Mouse (Mus musculus) left cerebral cortex, adult 18-20 months (tissue): ENCODE measurements around the gene Kctd20. TPM values are rescaled to one million over a fixed set of nuclear protein-coding genes. Genes with fewer than 3 reads are reported as not detected.
"Not testable (repeated sequence)": the region's sequence is repeated elsewhere in the genome, so short reads cannot be mapped to it uniquely, and the experiment has no call there.

Experiments
- DNase-seq, 2 experiments: peaks; one replicate each; pipeline ENCODE4 v3.0.0; 2021 to 2022; ENCODE audit warnings: low spot score in 2 of 2, mixed read lengths in 1 of 2
- total RNA-seq, 2 experiments: library from RNA; stranded (reverse); gene quantifications; 2 replicates each; pipeline ENCODE4 v1.2.3; 2021

Kctd20 gene
- total RNA-seq, 2 experiments from 2014 or later: 67.7 to 71.2 TPM

DNA sequence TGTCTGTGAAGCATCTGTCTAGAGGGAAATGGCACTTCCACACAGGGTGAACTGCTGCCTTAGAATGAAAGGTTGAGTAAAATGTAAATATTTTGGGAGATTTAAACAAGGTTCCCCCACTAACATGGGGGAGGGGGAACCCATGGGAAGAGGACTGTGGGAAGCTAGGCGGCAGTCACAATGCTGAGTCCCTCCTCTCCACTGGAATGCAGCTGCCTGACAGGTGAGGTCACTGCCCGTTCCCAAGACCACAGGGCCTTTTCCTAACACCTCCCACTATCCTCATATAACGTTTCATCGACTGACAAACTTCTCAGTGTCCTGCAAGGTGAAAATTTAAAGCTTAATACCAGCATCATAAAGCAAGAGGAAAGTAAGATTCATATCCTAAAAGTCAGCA is 30.8 kb downstream of the Kctd20 start:
- DNase-seq: no peak

DNA sequence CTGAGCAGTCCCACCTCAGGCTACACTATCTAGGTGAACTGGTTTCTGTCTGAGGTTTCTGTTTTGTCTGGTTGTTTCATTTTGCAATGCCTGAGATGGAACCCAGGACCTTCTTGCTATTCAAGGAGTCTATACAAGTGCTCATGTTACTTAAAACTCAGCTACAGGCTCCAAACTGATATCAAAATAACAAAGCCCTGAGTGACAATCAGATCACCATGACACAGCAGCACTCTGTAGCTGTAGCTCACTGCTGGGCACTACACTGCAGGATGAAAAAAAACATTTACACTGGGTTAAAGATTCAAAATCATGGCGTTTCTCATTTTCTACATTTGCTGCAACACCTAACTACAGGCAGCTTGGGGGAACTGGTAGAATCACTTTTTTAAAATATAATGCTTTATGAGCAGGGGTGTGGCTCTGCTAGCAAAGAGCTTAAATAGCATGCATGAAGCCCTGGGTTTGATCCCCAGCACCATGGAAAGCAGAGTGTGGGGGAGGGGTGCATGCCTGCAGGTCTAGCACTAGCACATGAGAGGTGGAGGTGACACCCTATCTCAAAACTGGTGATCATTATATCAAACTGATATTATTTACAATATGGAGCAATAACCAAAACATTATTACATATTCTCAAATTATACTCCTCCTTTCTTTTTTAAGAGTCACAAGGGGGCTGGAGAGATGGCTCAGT is 33.1 kb downstream of the Kctd20 start:
- DNase-seq: no peak

DNA sequence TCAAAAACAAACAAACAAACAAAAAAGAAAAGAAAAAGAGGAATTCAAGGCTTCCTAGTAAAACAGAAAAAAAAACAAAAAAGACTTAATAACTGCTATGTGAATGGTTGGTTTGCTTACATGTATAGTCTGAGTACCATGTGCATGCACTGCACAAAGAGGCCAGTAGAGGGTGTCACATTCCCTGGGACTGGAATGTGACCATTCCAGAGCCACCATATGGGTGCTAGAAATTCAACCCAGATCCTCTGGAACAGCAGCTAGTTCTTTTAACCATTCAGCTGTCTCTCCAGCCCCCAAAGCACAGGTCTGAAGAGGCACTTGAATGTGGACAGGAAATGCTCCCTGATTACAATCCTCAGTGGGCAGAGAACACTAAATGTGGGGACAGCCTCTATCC is 35.1 kb downstream of the Kctd20 start:
- no peak for DNase-seq

DNA sequence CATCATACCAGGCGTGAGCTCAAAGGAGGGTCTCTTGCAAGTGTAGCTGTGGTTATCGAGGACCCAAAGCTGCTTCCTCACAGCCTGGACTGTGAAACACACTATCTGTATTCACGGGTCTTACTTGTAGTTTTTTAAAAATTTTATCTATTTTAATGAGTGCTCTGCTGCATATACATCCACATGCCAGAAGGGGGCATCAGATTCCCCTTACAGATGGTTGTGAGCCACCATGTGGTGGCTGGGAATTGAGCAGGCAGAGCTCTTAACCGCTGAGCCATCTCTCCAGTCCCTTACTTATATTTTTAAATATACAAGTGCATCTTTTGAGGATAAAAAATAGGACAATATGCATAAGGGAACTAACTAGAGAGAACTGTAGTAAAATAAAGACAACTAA is 36.0 kb downstream of the Kctd20 start:
- peak; percentile 30 to 31 for DNase-seq

DNA sequence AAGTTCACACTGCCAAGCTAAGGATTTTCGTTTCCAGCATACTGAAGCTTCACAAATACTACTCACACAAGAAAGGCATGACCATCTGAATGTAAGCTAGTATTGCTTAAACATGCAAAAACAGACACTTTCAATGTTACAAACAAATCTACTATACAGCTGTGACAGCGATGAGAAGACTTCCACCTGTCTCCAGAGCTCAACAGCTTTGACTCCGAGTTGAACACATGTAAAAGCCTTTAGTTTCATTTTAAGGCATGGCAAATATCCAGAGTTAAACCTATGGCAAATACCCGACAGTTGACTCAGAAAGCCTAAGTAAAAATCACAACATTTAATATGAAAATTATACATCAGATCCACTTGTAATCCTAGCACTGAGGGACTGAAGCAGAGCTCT is 36.5 kb downstream of the Kctd20 start:
- no peak for DNase-seq

DNA sequence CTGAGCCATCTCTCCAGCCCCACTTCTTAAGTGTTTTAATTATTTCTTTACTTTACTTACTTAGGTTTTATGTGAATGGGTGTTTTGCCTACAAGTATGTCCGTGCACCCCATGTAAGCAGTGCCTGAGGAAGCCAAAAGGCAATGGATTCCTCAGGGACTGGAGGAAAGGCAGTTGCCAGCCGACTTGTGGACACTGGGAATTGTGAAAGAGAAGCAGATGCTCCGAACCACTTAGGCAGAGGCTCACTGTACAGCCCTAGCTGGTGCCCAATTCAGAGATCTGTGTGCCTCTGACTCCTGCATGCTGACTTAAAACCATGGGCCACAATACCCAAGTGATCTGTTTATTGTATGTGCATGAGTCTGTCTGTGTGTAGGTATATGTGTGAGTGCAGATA is 37.2 kb downstream of the Kctd20 start:
- DNase-seq: no peak

DNA sequence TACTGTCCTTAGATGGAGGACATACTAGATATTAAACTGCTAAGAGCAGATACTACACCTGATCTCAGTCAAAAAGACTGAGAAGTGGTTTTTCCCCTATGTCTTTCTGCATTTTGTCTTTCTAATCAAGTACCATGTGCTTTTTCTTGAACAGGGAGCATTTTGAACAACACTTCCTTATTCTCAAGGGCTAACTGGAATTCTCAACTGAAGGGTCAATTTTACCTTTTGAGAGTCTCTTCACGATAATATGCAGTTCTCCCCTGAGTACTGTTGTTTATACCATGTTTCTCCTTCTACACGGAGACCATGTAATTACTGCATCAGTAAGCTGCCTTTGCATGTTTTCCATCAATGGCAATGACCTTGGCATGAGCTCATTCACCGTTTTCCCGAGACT is 38.3 kb downstream of the Kctd20 start:
- no peak for DNase-seq

DNA sequence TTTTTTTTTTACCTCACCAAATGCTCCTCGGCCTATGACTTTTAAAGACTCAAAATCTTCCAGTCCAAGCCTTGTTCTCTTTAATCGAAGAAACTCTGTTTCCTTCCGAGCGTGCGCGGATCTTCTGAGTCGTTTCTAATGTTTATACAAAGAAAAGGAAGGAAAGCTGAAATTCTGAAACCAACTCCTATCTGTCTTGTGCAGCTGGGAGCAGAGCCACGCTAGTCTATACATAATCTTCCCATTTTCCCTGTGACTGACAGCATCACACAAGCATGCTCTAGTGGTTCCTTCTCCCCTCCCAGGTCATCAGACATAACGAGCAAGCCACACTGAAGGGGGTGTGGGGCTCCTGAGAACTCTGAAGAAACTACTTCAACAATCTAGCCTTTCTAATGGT is 39.5 kb downstream of the Kctd20 start:
- DNase-seq: no peak

DNA sequence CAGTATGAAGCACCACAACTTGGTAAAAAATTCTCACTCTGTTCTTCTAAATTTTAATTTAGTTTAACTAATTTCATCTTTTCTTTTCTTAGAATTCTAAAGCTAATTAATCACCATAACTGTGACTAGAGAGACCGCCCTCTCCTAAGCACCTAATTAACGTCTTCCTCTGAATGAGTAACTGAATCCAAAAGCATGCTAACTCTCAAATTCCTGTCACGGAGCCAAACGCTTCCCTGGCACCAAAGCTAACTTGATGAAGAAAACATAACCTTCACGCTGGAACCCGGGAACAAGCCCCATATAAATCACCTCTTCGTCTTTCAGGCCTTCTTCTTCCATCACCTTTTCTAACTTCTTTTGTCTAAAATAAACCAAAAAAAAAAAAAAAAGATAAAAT is 40.4 kb downstream of the Kctd20 start:
- peak; percentile 22 to 25 for DNase-seq

DNA sequence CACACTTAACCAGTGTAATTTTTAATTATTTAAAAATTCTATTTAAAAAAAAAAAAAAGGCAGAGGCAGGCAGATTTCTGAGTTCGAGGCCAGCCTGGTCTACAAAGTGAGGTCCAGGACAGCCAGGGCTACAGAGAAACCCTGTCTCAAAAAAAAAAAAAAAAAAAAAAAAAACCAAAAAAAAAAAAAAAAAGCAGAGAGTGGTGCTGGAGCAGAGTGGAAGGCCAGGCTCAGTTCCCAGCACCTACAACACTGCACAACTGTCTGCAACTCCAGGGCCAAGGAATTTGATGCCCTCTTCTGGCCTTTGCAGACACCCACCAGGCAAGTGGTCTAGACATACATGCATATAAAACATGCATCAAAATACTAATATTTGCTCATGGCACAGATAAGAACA is 41.3 kb downstream of the Kctd20 start:
- not testable (repeated sequence) for DNase-seq

DNA sequence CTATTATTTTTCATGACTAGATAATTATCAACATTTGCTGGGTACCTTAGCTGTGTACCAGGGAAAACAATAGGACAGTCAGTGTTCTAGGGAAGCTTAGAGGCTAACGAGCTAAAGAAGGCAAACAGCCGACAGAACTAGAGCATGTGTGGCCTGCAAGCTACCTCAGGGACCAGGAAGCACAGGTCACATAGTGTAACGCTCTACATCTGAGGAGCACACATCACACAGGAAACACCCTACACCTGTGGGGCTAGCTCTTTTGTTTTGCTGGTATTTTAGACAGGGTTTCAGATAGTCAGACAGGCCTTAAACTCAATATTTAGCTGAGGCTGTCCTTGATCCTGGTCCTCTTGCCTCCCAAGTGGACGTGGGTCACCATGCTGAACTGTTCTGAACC is 42.9 kb downstream of the Kctd20 start:
- DNase-seq: no peak

DNA sequence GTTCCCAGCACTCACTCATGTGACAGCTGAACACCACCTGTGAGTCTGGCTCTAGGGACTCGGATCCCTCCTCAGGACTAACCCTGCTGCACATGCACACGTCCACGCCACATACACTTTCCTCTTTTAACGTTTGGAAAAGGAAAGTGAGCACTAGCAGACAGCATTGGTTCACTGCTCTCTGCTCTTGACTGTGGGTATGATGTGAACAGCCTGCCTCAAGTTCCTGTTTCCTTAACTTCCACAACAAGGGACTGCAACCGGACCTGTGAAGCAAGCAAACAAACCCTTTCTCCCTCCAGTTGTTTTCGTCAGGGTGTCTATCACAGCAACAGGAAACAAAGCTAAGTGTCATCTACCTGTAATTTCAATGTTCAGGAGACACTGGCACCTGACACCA is 48.7 kb downstream of the Kctd20 start:
- DNase-seq: no peak

DNA sequence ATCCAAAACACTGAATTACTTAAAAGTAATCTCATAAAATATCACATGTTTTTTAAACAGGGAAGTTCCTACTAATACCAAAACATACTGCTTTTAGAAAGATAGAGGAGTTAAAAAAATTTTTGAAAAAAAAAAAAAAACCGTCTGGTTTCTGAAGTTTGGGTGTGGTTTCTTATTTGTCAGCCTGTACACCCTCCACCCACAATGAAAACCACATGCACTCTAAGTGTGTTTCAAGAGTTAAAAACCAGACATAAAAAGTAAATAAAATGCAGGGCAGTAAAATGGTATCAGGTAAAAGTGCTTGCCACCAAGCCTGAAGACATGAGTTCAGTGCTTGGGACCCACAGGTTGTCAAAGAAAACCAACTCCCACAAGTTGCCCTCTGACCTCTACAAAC is 52.0 kb downstream of the Kctd20 start:
- no peak for DNase-seq

DNA sequence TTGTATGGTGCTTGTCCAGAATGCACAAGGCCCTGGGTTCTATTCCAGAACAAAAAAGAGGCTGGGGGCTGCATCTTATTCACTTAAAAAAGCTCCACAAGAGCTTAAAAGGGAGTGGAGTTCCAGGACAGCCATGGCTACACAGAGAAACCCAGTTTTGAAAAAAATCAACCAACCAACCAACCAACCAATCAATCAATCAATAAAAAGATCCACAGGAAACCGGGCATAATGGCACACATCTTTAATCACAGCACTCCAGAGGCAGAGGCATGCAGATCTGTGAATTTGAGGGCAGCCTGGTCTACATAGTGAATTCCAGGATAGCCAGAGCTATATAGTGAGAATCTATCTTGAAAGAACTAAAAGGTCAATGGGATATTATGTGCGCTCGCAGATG is 53.3 kb downstream of the Kctd20 start:
- DNase-seq: no peak

DNA sequence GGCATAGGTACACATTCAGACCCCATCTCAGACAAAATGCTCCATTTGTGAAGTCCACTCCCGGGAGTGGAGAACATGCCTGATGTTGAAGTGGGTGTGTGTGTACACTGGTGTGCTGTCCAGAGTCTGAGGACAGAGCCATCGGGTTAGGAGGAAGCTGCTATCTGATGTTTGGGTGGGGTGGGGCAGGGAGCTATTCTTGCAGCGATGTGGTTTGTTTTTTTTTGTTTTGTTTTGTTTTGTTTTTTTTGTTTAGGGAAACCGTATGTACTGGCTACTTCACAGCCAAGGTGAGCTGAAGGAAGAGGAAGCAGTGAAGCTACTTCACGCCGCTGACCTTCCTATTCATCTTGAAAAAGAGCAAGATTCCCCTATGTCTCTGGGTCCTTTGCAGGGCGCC is 55.1 kb downstream of the Kctd20 start:
- no peak for DNase-seq

DNA sequence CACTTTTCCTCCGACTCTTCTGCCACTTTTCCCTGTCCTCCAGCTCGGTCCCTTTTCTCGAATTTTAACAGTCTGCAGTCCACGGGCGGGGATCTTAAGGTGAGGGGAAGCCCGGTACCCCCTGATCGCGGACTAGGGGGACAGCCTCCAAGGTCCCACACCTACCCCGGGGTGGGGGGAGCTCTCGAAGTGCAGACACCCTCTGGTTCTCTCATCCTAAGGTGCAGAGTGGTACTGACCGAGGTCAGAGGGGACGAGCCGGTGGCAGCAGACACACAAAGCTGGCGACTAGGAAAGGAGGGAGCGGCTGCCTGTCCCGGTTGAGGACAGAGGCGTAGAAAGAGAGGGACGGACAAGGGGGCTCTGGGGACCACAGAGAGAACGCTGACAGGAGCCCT is 55.5 kb downstream of the Kctd20 start:
- DNase-seq: peak; percentile 11 to 28

DNA sequence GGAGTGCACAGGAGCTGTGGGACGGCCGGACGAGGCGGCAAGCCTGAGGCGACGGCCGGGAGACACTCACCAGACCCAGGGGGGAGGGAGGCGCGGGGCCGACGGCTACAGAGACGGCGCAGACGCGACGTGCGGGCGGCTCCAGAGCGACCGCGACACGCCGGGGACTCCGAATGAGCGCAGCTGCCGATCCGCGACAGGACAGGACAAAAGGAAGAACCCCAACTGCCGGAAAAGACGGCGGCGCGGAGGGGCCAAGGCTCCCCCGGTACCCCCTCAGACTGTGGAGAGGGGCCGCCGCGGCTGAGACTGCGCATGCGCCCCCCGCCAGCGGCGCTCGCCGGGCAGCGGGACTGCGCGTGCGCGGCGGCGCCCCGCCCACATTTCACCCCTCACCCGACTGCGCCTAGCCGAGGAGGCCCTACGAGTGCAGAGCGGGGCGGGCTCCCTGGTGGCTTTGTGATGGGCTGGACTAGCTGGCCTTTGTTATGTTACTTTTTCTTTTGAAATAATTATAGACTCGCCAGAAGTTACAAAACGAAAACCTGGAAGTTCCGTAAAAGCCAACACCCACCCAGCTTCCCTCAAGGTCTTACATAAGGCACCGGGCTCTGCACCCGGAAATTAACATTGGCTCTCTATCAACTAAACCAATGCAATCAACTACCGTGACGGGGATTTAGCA is 56.0 kb downstream of the Kctd20 start, which contains the start of gene Stk38:
Gene Stk38, minus strand, starts transcription at position 355 of the 685 bp plus-strand sequence.
- peak; percentile 84 to 92 for DNase-seq

DNA sequence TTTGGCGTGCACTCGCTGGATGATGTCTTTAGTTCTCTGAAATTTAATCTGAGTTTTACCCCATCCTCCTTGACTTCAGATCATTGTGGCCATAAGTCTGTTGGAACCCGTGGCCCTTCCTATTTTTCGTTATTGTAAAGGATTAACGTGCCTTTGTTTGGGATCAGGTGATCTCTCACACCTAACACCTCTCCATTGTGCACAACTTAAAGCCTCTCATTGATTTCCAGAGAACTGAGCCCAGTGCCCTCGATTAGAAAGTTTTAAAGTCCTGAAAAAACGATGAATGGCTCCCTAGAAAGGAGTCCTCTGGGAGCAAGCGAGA is 56.5 kb downstream of the Kctd20 start:
- DNase-seq: no peak

DNA sequence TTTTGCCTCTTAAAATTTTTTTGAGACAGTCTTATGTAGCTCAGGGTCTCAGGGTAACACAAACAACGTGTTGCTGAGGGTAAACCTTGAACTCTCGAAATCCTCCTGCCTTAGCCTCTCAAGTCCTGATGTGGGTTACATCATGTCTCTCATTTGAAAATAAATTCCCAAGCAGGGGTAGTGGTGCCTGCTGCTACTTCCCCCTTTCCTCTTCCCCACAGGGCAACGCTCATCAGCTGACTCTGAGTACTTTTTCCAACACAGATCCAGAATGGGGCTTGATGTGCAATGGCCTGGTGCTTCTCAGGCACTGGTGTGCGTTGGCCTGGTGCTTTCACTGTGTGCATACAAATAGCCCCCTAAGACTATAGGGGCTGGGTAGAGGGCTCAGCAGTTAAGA is 57.4 kb downstream of the Kctd20 start:
- no peak for DNase-seq

DNA sequence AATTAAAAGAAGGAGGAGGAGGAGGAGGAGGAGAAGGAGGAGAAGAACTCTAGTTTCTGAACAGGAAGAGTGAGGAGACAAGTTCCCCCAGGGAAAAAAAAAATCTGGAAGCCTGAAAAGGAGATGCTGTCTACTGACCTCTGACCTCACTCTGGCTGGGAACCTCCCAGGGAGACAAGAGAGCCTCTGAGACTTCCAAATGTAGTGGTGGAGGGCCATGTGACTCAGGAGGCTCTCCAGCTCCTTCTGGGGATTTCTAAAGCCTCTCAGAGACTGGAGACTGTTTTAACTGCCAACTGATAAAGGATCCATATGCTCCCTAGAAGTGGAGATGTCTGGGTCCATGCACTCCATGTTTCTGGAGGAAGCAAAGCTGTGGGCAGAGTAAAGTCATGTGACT is 62.5 kb downstream of the Kctd20 start:
- no peak for DNase-seq

DNA sequence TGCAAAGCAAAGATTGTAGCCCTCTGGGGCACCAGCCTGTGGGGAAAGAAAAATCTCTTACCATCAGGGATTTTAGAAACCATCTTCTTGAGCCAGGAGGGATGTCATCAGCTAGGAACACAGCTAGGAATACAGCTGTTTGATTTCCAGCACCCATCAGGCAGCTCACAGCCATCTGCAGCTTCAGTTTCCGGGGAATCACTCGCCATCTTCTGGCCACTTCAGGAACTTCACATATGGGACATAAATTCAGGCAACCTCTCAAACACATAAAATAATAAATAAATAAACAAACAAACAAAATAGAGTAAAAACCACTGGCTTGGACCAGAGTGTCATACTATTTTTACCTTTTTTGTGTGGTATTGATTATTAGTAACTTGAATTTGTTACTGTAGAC is 63.9 kb downstream of the Kctd20 start:
- DNase-seq: no peak

DNA sequence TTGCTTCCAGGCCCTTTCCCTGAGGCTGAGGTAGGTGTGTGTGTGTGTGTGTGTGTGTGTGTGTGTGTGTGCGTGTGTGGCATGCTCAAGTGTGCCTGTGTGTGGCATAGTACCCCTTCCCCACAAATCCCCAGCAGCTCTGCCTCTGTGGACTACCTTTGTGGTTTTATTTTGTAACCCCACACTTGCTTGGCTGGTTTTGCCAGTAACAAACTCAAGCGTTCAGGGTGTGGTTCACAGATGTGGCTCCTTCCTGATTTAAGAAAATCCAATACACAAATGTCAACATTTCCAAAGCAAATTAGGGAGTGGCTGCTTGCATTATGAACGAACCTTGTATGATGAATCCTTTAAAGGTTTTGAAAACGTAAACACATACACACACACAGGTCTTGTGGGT is 65.0 kb downstream of the Kctd20 start:
- DNase-seq: no peak

DNA sequence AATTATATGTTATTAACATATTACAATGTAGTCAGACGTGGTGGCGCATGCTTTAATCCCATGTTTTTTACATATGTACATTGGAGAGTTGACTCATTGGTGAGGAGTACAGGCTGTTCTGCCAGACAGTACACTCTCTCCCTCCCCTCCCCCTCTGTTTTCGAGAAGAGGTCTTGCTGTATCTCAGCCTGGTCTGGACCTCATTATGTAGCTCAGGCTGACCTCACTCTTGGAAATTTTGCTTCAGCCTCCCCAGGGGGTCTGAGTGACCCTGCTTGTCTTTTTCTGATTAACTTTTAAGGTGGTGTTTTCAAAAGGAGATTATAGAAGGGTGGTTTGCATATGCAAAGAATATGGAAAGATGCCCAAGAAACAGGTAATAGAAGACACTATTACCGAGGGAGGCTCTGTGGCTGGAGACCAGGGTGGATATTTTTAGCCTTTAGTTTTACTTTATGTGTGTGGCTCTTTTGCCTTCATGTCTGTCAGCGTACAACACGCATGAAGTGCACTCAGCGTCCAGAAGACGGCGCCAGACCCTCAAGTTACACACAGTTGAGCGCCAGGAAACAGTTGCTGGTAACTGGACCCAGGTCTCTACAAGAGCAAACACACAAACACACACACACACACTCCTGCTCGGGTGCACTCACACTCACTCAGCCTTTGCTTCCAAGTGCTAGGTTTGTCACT is 66.7 kb downstream of the Kctd20 start:
- DNase-seq: no peak
